Mouse (Mus musculus): Measurements from ENCODE around the gene Gzmg. TPM values are rescaled to one million over a fixed set of nuclear protein-coding genes. Genes with fewer than 3 reads are reported as not detected.
"Not testable (repeated sequence)": the region's sequence is repeated elsewhere in the genome, so short reads cannot be mapped to it uniquely, and the experiment has no call there.

Gzmg gene
- not detected for total RNA-seq (2022)

DNA sequence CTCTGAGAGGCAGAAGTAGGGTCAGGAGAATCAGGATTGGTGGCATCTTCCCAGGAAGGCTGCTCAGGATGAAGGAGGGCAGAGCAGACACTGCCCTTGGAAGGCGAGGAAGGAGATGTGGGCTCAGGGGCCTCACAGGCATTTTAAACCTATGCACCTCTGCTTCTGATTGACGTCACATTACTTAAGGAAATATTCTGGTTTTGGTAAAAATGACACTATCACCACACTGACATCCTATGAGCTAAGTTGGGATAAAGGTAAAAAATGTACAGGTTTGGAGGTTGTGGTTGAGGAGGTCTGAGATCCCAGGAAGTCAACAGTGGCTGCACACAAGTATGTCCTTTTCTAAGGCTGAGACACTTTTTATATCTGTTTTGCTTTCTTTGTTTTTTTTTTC, at the start of gene Gzmg:
Gene Gzmg, minus strand, starts transcription at position 101 of the 400 bp plus-strand sequence.
- not testable (repeated sequence) for DNase-seq (ENCODE audit: low spot score)

DNA sequence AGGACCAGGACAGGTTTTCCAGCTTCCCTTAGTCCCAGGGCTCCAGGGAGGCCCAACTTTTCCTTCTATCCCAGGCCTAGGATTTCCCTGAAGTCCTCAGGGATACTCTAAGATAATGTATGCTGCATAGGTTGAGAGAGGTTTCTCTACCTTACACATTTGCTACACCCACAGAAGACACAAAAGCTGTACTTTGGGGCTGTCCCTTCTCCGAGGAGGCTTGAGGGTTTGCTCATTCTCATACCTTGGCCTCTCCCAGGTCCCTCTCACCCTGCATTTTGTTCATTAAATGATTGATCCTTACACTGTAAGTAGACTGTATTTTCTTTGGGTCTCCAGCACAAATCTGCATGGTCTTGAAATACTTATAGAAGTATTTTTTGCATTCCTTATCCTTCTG, 46.2 kb upstream of the Gzmg start:
- no peak for DNase-seq (ENCODE audit: low spot score)

DNA sequence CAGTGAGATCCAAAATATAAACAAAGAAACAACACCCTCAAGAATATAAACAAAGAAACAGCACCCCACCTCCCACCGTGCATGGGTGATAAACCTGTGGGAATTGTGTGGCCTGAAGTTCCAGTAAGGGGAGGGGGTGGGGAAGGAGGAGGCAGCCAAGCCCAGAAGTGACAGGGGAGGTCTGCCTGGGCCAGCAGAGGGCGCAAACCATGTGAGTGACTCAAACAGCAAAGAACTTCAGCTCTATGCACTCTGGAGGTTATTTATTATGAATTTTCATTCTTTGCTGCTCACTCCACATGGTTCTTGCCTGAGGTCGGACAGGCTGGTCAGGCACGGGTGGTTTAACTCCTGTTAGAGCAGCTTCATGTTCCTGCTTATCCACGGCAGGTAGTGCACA, 45.6 kb upstream of the Gzmg start:
- DNase-seq (ENCODE audit: low spot score), result not testable (repeated sequence)

DNA sequence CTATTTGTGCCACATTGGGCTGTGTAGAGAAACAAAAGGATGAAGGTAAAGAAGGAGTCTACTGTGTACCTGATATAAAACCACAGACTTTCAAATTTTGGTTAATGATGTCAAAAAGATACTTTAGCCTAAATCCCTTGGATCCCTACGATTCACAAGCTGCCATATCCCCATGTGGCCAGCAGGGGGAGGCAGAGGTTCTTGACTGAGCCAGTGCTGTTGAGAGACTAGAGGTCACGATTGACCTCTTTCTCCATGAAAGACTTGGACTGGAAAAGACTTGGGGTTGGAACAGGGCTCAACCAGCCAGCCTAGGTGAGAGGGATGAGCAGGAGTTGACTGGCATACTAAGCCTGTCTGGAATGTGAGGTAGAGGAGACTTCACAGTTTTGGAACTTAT, 44.6 kb upstream of the Gzmg start:
- peak; percentile 23 for DNase-seq (ENCODE audit: low spot score)

- DNase-seq (ENCODE audit: low spot score), result no peak
Observed at GRCm38 (mm10) chr14:56186946-56187345, 27.6 kb upstream of the Gzmg start.

DNA sequence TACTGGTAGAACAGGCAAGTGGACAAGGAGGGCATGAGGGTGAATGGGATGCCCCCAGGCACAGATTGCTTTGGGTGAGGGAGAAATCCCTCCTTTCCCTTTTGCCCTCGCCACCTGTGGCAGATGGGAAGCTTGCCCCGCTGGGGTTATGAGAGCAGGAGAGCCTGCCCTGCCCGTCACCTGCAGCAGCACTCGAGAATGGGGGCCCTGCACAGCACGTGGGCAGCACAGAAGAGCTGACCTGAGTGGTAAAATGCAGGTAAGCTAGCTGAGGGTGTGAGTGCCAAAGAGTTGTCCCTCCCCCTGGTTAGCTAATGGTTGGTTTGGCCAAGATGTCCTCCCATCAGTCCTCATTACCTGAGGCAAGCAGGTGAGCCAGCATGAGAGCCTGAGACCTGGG, 27.1 kb upstream of the Gzmg start:
- DNase-seq (ENCODE audit: low spot score), result no peak

DNA sequence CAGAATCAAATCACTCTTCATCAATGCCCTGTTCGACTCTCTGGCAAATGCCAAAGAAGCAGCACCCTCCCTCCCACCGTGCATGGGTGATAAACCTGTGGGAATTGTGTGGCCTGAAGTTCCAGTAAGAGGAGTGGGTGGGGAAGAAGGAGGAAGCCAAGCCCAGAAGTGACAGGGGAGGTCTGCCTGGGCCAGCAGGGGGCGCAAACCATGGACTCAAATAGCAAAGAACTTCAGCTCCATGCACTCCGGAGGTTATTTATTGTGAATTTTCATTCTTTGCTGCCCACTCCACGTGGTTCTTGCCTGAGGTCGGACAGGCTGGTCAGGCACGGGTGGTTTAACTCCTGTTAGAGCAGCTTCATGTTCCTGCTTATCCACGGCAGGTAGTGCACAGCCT, 18.3 kb upstream of the Gzmg start:
- peak; percentile 4 for DNase-seq (ENCODE audit: low spot score)

GRCm38 (mm10) chr14:56174499-56174898, 15.1 kb upstream of the Gzmg start, which contains the start of gene Gzmn:
Gene Gzmn, minus strand, starts transcription at chr14:56174599.
- DNase-seq (ENCODE audit: low spot score), result no peak

DNA sequence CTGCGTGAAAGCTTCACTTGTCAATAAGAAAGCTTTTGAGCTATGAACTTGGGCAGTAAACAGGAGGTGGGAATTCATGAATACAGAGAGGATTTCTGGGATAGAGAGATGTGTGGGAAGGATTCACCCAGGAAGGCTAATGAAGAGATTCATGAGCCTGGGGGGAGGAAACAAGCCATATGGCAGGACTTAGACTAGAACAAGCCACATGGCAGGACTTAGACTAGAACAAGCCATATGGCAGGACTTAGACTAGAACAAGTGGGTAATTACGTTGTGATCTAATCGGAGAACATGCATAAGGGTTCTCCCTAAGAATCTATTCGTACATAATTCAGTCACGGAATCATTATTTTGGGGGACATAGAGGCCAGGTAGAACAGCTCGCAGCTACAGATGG, 14.0 kb upstream of the Gzmg start:
- DNase-seq (ENCODE audit: low spot score), result no peak

GRCm38 (mm10) chr14:56172744-56173143, 13.4 kb upstream of the Gzmg start:
- DNase-seq (ENCODE audit: low spot score), result no peak

GRCm38 (mm10) chr14:56168009-56168408, 8.6 kb upstream of the Gzmg start:
- DNase-seq (ENCODE audit: low spot score), result no peak

DNA sequence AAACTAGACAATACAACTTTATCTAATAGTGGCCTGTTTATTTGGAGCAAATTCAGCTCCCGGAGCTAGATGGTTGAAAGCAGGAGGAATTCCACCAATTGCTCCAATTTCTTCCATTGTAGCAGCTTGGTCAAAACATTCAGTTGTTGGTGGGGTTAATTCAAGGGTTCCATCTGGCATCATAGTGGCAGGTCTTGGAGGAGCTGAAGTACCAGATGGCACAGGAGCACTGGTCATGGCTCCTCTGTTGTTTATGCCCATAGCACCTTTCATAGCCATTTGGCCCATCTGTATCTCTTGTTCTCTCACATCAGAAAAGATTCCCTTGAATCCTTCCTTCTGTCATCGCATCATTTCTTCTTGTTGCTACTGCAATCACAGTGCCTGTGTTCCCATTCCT, 2.7 kb upstream of the Gzmg start:
- no peak for DNase-seq (ENCODE audit: low spot score)

GRCm38 (mm10) chr14:56155340-56155739, 4.0 kb downstream of the Gzmg start:
- DNase-seq (ENCODE audit: low spot score), result no peak

GRCm38 (mm10) chr14:56133675-56134074, 25.7 kb downstream of the Gzmg start:
- DNase-seq (ENCODE audit: low spot score), result not testable (repeated sequence)

DNA sequence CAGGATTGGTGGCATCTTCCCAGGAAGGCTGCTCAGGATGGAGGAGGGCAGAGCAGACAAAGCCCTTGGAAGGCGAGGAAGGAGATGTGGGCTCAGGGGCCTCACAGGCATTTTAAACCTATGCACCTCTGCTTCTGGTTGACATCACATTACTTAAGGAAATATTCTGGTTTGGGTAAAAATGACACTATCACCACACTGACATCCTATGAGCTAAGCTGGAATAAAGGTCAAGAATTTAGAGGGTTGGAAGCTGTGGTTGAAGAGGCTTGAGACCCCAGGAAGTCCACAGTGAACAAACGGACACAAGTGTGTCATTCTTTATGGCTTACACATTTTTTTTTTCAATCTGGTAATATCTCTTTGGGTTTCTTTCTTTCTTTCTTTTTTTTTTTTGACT, 26.9 kb downstream of the Gzmg start, which contains the start of gene Gzmd:
Gene Gzmd, minus strand, starts transcription at position 101 of the 400 bp plus-strand sequence.
- not testable (repeated sequence) for DNase-seq (ENCODE audit: low spot score)

GRCm38 (mm10) chr14:56128341-56128740, 31.0 kb downstream of the Gzmg start:
- no peak for DNase-seq (ENCODE audit: low spot score)

DNA sequence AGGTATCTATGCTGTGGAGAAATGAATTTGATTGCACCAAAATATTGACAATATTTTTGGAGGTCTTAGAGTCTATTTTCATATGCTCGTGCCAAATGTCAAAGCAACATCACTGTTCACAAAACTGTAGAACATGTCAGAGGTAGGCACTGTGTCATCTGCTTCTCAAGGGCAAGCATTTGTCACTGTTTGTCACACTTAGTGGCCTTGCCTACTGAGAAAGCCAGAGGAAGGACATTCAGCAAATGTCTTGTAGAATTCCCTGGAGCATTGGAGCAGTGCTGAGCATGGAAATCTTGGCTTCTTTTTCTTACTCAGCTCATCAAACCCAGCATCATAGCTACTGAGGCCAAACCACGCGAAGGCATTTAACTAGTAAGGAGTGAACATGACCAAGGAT, 35.9 kb downstream of the Gzmg start:
- DNase-seq (ENCODE audit: low spot score), result no peak

DNA sequence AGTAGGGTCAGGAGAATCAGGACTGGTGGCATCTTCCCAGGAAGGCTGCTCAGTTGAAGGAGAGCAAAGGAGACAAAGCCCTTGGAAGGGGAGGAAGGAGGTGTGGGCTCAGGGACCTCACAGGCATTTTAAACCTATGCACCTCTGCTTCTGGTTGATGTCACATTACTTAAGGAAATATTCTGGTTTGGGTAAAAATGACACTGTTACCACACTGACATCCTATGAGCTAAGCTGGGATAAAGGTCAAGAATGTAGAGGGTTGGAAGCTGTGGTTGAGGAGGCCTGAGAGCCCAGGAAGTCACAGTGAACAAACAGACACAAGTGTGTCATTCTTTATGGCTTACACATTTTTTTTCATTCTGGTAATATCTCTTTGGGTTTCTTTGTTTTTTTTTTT, 38.9 kb downstream of the Gzmg start, which contains the start of gene Gzme:
Gene Gzme, minus strand, starts transcription at position 101 of the 400 bp plus-strand sequence.
- no peak for DNase-seq (ENCODE audit: low spot score)

- not testable (repeated sequence) for DNase-seq (ENCODE audit: low spot score)
Observed at GRCm38 (mm10) chr14:56115531-56116310, 43.7 kb downstream of the Gzmg start.
